Mouse (Mus musculus): ENCODE results near the gene Uchl5. TPM values are rescaled to one million over a fixed set of nuclear protein-coding genes. Genes with fewer than 3 reads are reported as not detected.

The Uchl5 gene
- total and polyA plus RNA-seq, 2 experiments from 2014 or later = 17.2 to 66.8 TPM

- ATAC-seq = peak; percentile 92
- H3K27me3 ChIP-seq (ENCODE audit: insufficient read depth, low read length) = no peaks in the 10 kb centered on the region
- no peaks in the 10 kb centered on the region for H3K4me1 ChIP-seq (ENCODE audit: insufficient read depth)
- H3K27ac ChIP-seq (ENCODE audit: low read depth, low read length) = no peak overlapping the region
- peak; percentile 70 for TF ChIP-seq CTCF (IDR thresholded peaks at IDR 0.05; ENCODE audit: low read depth)
- no peak overlapping the region for H3K9ac ChIP-seq
- no peak overlapping the region for H3K4me2 ChIP-seq (ENCODE audit: low read depth)
- peaks cover 4% of the 10 kb centered on the region; the same call in 1 of the 2 replicates for H3K36me3 ChIP-seq (ENCODE audit: insufficient read depth)
- WGBS = 36% methylated on average over 4 of the region's 4 CpGs
- peak; percentile 87 for DNase-seq
- H3K9me3 ChIP-seq (ENCODE audit: low read length) = no peaks in the 10 kb centered on the region
- H3K4me3 ChIP-seq (ENCODE audit: low read depth, low read length) = no peak overlapping the region
Observed at GRCm38 (mm10) chr1:143803537-143803936, 26.5 kb downstream of the Uchl5 start.

DNA sequence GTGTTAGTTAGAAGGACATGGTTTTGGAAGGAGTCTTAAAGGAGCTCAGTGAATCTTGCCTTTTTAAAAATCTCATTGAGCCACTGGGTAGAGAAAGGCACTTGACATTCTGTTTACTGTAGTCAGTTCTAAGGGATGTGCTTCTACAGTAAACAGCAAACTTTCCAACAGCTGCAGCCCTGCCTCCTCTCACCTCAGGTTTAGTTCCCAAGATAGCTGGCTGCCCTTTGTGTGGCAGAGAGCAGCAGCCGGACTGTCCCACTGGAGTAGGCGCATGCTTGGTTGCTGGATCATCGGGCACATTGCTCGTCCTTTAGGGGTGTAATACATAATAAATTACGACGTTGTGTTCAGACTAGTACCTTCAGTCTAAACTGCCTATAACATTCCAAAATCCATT lies 32.0 kb downstream of the Uchl5 start:
- ATAC-seq = no peak
- DNase-seq = no peak
- H3K4me1 ChIP-seq (ENCODE audit: insufficient read depth) = no peaks in the 10 kb centered on the region
- H3K27me3 ChIP-seq (ENCODE audit: insufficient read depth, low read length) = no peaks in the 10 kb centered on the region
- peaks cover 3% of the 10 kb centered on the region for H3K36me3 ChIP-seq (ENCODE audit: insufficient read depth)
- H3K27ac ChIP-seq (ENCODE audit: low read depth, low read length) = no peak overlapping the region
- no peak overlapping the region for H3K4me3 ChIP-seq (ENCODE audit: low read depth, low read length)
- H3K4me2 ChIP-seq (ENCODE audit: low read depth) = no peak overlapping the region
- no peaks in the 10 kb centered on the region for H3K9me3 ChIP-seq (ENCODE audit: low read length)
- no peak for TF ChIP-seq CTCF (IDR thresholded peaks at IDR 0.05; ENCODE audit: low read depth)
- 95% methylated on average over 6 of the region's 6 CpGs for WGBS
- H3K9ac ChIP-seq = no peak overlapping the region

DNA sequence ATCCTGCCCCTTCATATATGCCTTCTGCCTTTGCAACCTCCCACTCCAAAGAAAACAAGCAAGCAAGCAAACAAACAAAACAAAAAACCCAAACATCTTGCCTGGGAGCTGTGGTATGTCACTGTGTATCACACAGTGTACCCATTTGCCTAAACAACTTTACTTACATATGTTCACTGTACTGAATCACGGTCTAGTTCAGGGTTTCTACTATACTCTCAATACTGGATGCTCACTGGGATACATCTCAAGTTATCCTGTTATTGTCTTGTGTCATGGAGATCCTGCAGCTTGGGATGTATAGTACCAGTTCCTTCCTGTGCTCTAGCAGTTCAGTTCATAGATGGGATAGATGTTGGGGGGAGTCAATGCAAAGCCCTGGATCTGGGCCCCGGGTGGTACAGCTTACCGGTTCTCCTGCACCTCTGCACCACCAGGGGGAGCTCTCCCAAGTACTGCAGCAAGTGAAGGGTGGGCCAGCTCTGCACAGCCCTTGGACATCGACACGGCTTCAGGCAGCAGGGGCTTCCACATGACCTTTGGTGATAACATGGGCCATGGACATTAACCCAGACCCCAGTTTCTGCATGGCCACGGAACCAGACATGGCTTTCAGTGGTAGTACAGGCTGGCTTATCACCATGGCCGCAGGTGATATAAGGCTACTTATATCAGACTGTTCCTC lies 36.7 kb downstream of the Uchl5 start:
- no peaks in the 10 kb centered on the region for H3K9me3 ChIP-seq (ENCODE audit: low read length)
- no peak overlapping the region for H3K4me2 ChIP-seq (ENCODE audit: low read depth)
- no peaks in the 10 kb centered on the region for H3K4me1 ChIP-seq (ENCODE audit: insufficient read depth)
- no peak overlapping the region for H3K9ac ChIP-seq
- TF ChIP-seq CTCF (IDR thresholded peaks at IDR 0.05; ENCODE audit: low read depth) = peak; percentile 79
- no peaks in the 10 kb centered on the region for H3K27me3 ChIP-seq (ENCODE audit: insufficient read depth, low read length)
- ATAC-seq (peak; percentile 86), DNase-seq (peak; percentile 58)
- WGBS = 42% methylated on average over 7 of the region's 7 CpGs
- no peak overlapping the region for H3K4me3 ChIP-seq (ENCODE audit: low read depth, low read length)
- H3K36me3 ChIP-seq (ENCODE audit: insufficient read depth) = peaks cover 3% of the 10 kb centered on the region
- no peak overlapping the region for H3K27ac ChIP-seq (ENCODE audit: low read depth, low read length)

- no peak for DNase-seq
- no peak overlapping the region for H3K4me2 ChIP-seq (ENCODE audit: low read depth)
- H3K27me3 ChIP-seq (ENCODE audit: insufficient read depth, low read length) = no peaks in the 10 kb centered on the region
- H3K4me1 ChIP-seq (ENCODE audit: insufficient read depth) = peaks cover 4% of the 10 kb centered on the region; the same call in 1 of the 2 replicates
- no peak overlapping the region for H3K9ac ChIP-seq
- no peak overlapping the region for H3K4me3 ChIP-seq (ENCODE audit: low read depth, low read length)
- H3K9me3 ChIP-seq (ENCODE audit: low read length) = no peaks in the 10 kb centered on the region
- no peaks in the 10 kb centered on the region for H3K36me3 ChIP-seq (ENCODE audit: insufficient read depth)
- H3K27ac ChIP-seq (ENCODE audit: low read depth, low read length) = no peak overlapping the region
- TF ChIP-seq CTCF (IDR thresholded peaks at IDR 0.05; ENCODE audit: low read depth) = no peak
- WGBS = 21% methylated on average over 2 of the region's 2 CpGs
- peak; percentile 38; the same call in 1 of the 2 replicates for ATAC-seq
Observed at GRCm38 (mm10) chr1:143820096-143820877, 43.2 kb downstream of the Uchl5 start.

- peaks cover 4% of the 10 kb centered on the region; the same call in 1 of the 2 replicates for H3K4me1 ChIP-seq (ENCODE audit: insufficient read depth)
- H3K36me3 ChIP-seq (ENCODE audit: insufficient read depth) = no peaks in the 10 kb centered on the region
- no peak for DNase-seq
- no peaks in the 10 kb centered on the region for H3K27me3 ChIP-seq (ENCODE audit: insufficient read depth, low read length)
- H3K27ac ChIP-seq (ENCODE audit: low read depth, low read length) = no peak overlapping the region
- WGBS = 65% methylated on average over 3 of the region's 3 CpGs
- H3K9ac ChIP-seq = no peak overlapping the region
- H3K4me2 ChIP-seq (ENCODE audit: low read depth) = no peak overlapping the region
- no peaks in the 10 kb centered on the region for H3K9me3 ChIP-seq (ENCODE audit: low read length)
- no peak for TF ChIP-seq CTCF (IDR thresholded peaks at IDR 0.05; ENCODE audit: low read depth)
- no peak for ATAC-seq
- no peak overlapping the region for H3K4me3 ChIP-seq (ENCODE audit: low read depth, low read length)
Observed at GRCm38 (mm10) chr1:143822677-143823076, 45.6 kb downstream of the Uchl5 start.

DNA sequence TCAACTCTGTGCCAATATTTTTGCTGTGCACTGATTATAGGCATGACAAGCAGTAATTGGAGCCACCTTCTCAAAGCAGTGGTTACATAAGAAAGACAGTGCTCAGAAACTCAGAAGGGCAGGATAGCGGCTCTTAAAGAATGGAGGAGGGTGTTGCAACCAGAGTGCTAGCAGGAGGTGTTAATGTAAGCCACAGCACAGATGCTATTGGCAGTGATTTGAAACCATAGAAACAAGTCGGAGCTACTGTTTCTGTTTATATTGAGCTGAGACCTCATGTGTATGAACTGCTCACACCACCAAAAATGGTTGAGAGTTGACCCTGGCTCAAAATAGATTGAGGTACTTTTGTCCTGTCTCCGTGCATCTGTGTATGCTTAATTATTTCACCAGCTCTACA lies 53.6 kb downstream of the Uchl5 start:
- H3K9me3 ChIP-seq (ENCODE audit: low read length) = no peaks in the 10 kb centered on the region
- no peaks in the 10 kb centered on the region for H3K4me1 ChIP-seq (ENCODE audit: insufficient read depth)
- 54% methylated on average over 3 of the region's 3 CpGs for WGBS
- no peak overlapping the region for H3K27ac ChIP-seq (ENCODE audit: low read depth, low read length)
- DNase-seq = peak; percentile 17
- no peaks in the 10 kb centered on the region for H3K36me3 ChIP-seq (ENCODE audit: insufficient read depth)
- H3K9ac ChIP-seq = no peak overlapping the region
- no peak for TF ChIP-seq CTCF (IDR thresholded peaks at IDR 0.05; ENCODE audit: low read depth)
- H3K27me3 ChIP-seq (ENCODE audit: insufficient read depth, low read length) = no peaks in the 10 kb centered on the region
- H3K4me2 ChIP-seq (ENCODE audit: low read depth) = no peak overlapping the region
- peak; percentile 50 for ATAC-seq
- H3K4me3 ChIP-seq (ENCODE audit: low read depth, low read length) = no peak overlapping the region

All from forebrain, postnatal 0 days (tissue).